Mouse (Mus musculus) hindbrain, embryonic 11.5 days (tissue): Measurements from ENCODE around the gene A3galt2. TPM values are rescaled to one million over a fixed set of nuclear protein-coding genes. Genes with fewer than 3 reads are reported as not detected.

Experiments used
- polyA plus RNA-seq: library from polyadenylated mRNA; unstranded; fragments of >200 nt; fragmentation: Nextera tagmentation; extraction: Ambion mirVana; gene quantifications from 2 replicates; pipeline ENCODE4 v1.2.1, GENCODE M21; 2014

The A3galt2 gene
- polyA plus RNA-seq, 1 experiment from 2014 or later: 0.51 TPM

Other genes with a start within 250 kb of the A3galt2 start
- 4.3 and 4.4 TPM in 2 replicates for gene Zscan20, start 145.3 kb upstream of the A3galt2 start, polyA plus RNA-seq
- 0.13 and 0.20 TPM in 2 replicates for gene Tlr12, start 136.7 kb upstream of the A3galt2 start, polyA plus RNA-seq
- 46.8 and 92.2 TPM in 2 replicates for gene Phc2, start 100.7 kb upstream of the A3galt2 start, polyA plus RNA-seq
- 29.5 and 30.4 TPM in 2 replicates for gene Zfp362, start 50.7 kb downstream of the A3galt2 start, polyA plus RNA-seq
- gene Trim62, start 128.2 kb downstream of the A3galt2 start, polyA plus RNA-seq: 13.0 and 13.1 TPM in 2 replicates
- gene Azin2, start 207.1 kb downstream of the A3galt2 start, polyA plus RNA-seq: 10.8 and 12.5 TPM in 2 replicates
- 119 and 128 TPM in 2 replicates for gene Ak2, start 236.6 kb downstream of the A3galt2 start, polyA plus RNA-seq